ENCODE assay signal across 8 mouse cellular contexts in genomic region chr11:97662893-97663527, GRCm38 (mm10). TPM values are rescaled to one million over a fixed set of nuclear protein-coding genes. Genes with fewer than 3 reads are reported as not detected.
A peak's percentile ranks its signal among the peaks of the same experiment; 100 is the strongest.
DNase-seq lines count a peak whose midpoint lies in the region; ATAC-seq lines count a peak whose summit lies in the region.

Gene Mllt6 (plus strand): TSS chr11:97663414.

- H3K4me2 ChIP-seq in embryonic facial prominence, embryonic 15.5 days (replicated peaks), result peak within 1 kb of the TSS; percentile 83
- H3K4me2 ChIP-seq in heart, embryonic 15.5 days, result peak within 1 kb of the TSS; percentile 73
- H3K4me2 ChIP-seq in liver, embryonic 15.5 days, result peak within 1 kb of the TSS; percentile 75
- peak within 1 kb of the TSS; percentile 84 for H3K4me2 ChIP-seq in neural tube, embryonic 11.5 days (ENCODE audit: low read depth)

- no peaks in the 10 kb centered on the region for H3K9me3 ChIP-seq in embryonic facial prominence, embryonic 15.5 days (replicated peaks)
- H3K9me3 ChIP-seq in heart, embryonic 15.5 days (replicated peaks), result no peaks in the 10 kb centered on the region
- H3K9me3 ChIP-seq in liver, embryonic 15.5 days (replicated peaks), result no peaks in the 10 kb centered on the region
- no peaks in the 10 kb centered on the region for H3K9me3 ChIP-seq in neural tube, embryonic 11.5 days (ENCODE audit: control insufficient read depth, low read length)

- peaks cover 17% of the 10 kb centered on the region for H3K27me3 ChIP-seq in embryonic facial prominence, embryonic 15.5 days
- H3K27me3 ChIP-seq in heart, embryonic 15.5 days, result no peaks in the 10 kb centered on the region
- peaks cover 89% of the 10 kb centered on the region for H3K27me3 ChIP-seq in liver, embryonic 15.5 days
- peaks cover 23% of the 10 kb centered on the region for H3K27me3 ChIP-seq in neural tube, embryonic 11.5 days (ENCODE audit: control insufficient read depth, insufficient read depth, low read length)

- H3K36me3 ChIP-seq in embryonic facial prominence, embryonic 15.5 days, result peaks cover 25% of the 10 kb centered on the region
- peaks cover 26% of the 10 kb centered on the region for H3K36me3 ChIP-seq in heart, embryonic 15.5 days
- H3K36me3 ChIP-seq in liver, embryonic 15.5 days (replicated peaks), result no peaks in the 10 kb centered on the region
- H3K36me3 ChIP-seq in neural tube, embryonic 11.5 days (ENCODE audit: control insufficient read depth, insufficient read depth, low read length), result peaks cover 3% of the 10 kb centered on the region

- ATAC-seq in embryonic facial prominence, embryonic 15.5 days (ENCODE audit: insufficient number of reproducible peaks, low FRiP score, low TSS enrichment, low read depth), result peak; percentile 73
- ATAC-seq in heart, embryonic 15.5 days (replicated peaks; ENCODE audit: insufficient number of reproducible peaks, insufficient read depth, low FRiP score, low read depth), result peak; percentile 54
- ATAC-seq in liver, embryonic 15.5 days (ENCODE audit: insufficient read depth), result no peak
- ATAC-seq in neural tube, embryonic 11.5 days (ENCODE audit: insufficient read depth, low FRiP score, low TSS enrichment), result peak; percentile 46; the same call in 1 of the 2 replicates

- WGBS in embryonic facial prominence, embryonic 15.5 days, result under 1% methylated on average over 23 of the region's 76 CpGs
- WGBS in heart, embryonic 15.5 days, result under 1% methylated on average over 31 of the region's 76 CpGs
- WGBS in liver, embryonic 15.5 days (ENCODE audit: insufficient replicate concordance), result under 1% methylated on average over 52 of the region's 76 CpGs
- WGBS in neural tube, embryonic 11.5 days, result 1% methylated on average over 42 of the region's 76 CpGs

- H3K27ac ChIP-seq in embryonic facial prominence, embryonic 15.5 days (replicated peaks), result peak within 1 kb of the TSS; percentile 85
- peak within 1 kb of the TSS; percentile 89 for H3K27ac ChIP-seq in heart, embryonic 15.5 days
- no peak within 1 kb of the TSS for H3K27ac ChIP-seq in liver, embryonic 15.5 days (replicated peaks)
- H3K27ac ChIP-seq in neural tube, embryonic 11.5 days (ENCODE audit: low read depth, low read length), result peak within 1 kb of the TSS; percentile 80

- H3K4me3 ChIP-seq in embryonic facial prominence, embryonic 15.5 days (replicated peaks), result peak within 1 kb of the TSS; percentile 81
- H3K4me3 ChIP-seq in heart, embryonic 15.5 days, result peak within 1 kb of the TSS; percentile 82
- H3K4me3 ChIP-seq in liver, embryonic 15.5 days (replicated peaks), result peak within 1 kb of the TSS; percentile 60
- H3K4me3 ChIP-seq in neural tube, embryonic 11.5 days (ENCODE audit: low read depth, low read length), result peak within 1 kb of the TSS; percentile 94

- peaks cover 51% of the 10 kb centered on the region for H3K4me1 ChIP-seq in embryonic facial prominence, embryonic 15.5 days
- peaks cover 59% of the 10 kb centered on the region for H3K4me1 ChIP-seq in heart, embryonic 15.5 days (replicated peaks)
- H3K4me1 ChIP-seq in liver, embryonic 15.5 days (replicated peaks), result peaks cover 43% of the 10 kb centered on the region
- peaks cover 24% of the 10 kb centered on the region for H3K4me1 ChIP-seq in neural tube, embryonic 11.5 days (ENCODE audit: control insufficient read depth, insufficient read depth, low read length)

- H3K9ac ChIP-seq in embryonic facial prominence, embryonic 15.5 days, result peak within 1 kb of the TSS; percentile 59
- H3K9ac ChIP-seq in heart, embryonic 15.5 days, result peak within 1 kb of the TSS; percentile 86
- H3K9ac ChIP-seq in liver, embryonic 15.5 days, result peak within 1 kb of the TSS; percentile 37; the same call in 1 of the 2 replicates
- H3K9ac ChIP-seq in neural tube, embryonic 11.5 days (ENCODE audit: low read length), result peak within 1 kb of the TSS; percentile 88

- peak; percentile 78 to 81 for DNase-seq in B cell, adult 2 months
- DNase-seq in adrenal gland, postnatal 14 days, result peak; percentile 91
- peak; percentile 89 for DNase-seq in kidney, postnatal 10 days
- DNase-seq in neural tube, embryonic 11.5 days (ENCODE audit: low spot score), result peak; percentile 90
- peak; percentile 70 for DNase-seq in thymus, postnatal 0 days (ENCODE audit: low spot score)

RNA-seq across cellular contexts. Expression of gene Mllt6, which starts in this region (rescaled TPM):
- total RNA-seq in adrenal gland, postnatal 14 days (2021), result 37.0 and 45.2 TPM in 2 replicates
- 2.6 and 3.2 TPM in 2 replicates for polyA plus RNA-seq in embryonic facial prominence, embryonic 15.5 days (2015; fragmentation: Nextera tagmentation; extraction: Ambion mirVana)
- 2.2 and 2.3 TPM in 2 replicates for polyA plus RNA-seq in heart, embryonic 15.5 days (2015; fragmentation: Nextera tagmentation; extraction: Ambion mirVana)
- polyA plus RNA-seq in liver, embryonic 15.5 days (2015; fragmentation: Nextera tagmentation; extraction: Ambion mirVana), result 0.16 and 0.20 TPM in 2 replicates
- 3.9 and 4.5 TPM in 2 replicates for polyA plus RNA-seq in neural tube, embryonic 11.5 days (2014; fragmentation: Nextera tagmentation; extraction: Ambion mirVana)
- 1.9 and 2.4 TPM in 2 replicates for polyA plus RNA-seq in thymus, postnatal 0 days (2015; fragmentation: Nextera tagmentation; extraction: Ambion mirVana)

Comparison
In these comparisons a context has a peak if more than half of its experiments do, and no peak if none do; other contexts are left out.
1. H3K9ac ChIP-seq: peak in every context shown above with its lines; median percentile 88 in neural tube, embryonic 11.5 days; 86 in heart, embryonic 15.5 days; 59 in embryonic facial prominence, embryonic 15.5 days; 37 in liver, embryonic 15.5 days.